Mouse (Mus musculus) C2C12 (cell line): Measurements from ENCODE around the gene Wdtc1.

ENCODE experiments used
- CEBPB ChIP-seq: IDR thresholded peaks from one replicate; pipeline ENCODE4 v1.6.1; 2011; ENCODE audit warnings: low read depth, mild to moderate bottlenecking, control low read depth, moderate library complexity
- CTCF ChIP-seq: IDR thresholded peaks from one replicate; pipeline ENCODE4 v1.5.1; 2011; ENCODE audit not compliant: control insufficient read depth, insufficient read depth, insufficient read length
- MAX ChIP-seq: IDR thresholded peaks from one replicate; pipeline ENCODE4 v1.6.1; 2011; ENCODE audit warnings: mild to moderate bottlenecking, control low read depth
- MYOG ChIP-seq: IDR thresholded peaks from one replicate; pipeline ENCODE4 v1.6.1; 2011; ENCODE audit not compliant: control insufficient read depth, insufficient read length; ENCODE audit errors: extremely low read depth

DNA sequence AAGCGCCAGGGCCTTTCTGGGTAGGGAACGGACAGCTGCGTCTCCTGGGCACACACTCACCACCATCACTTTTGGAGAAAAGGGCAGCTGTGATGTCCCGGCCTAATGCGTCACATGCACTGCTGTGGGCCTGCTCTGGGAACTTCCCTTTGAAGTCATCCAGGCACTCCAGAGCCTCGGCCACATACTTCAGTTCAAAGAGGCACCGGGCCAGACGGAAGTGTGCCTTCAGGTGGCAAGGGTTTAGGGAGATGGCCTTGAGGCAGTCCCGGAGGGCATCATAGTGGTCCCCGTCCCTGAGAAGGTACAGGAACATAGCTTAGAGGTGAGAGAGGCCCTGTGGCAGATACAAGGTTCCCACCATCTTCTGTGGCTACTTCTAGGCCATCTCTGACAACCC is 55.9 kb downstream of the Wdtc1 start:
- TF ChIP-seq CTCF (no peak), MYOG (no peak), MAX (no peak), CEBPB (no peak)
